11 mouse cellular contexts compared by ENCODE assay signal in the genomic region with DNA sequence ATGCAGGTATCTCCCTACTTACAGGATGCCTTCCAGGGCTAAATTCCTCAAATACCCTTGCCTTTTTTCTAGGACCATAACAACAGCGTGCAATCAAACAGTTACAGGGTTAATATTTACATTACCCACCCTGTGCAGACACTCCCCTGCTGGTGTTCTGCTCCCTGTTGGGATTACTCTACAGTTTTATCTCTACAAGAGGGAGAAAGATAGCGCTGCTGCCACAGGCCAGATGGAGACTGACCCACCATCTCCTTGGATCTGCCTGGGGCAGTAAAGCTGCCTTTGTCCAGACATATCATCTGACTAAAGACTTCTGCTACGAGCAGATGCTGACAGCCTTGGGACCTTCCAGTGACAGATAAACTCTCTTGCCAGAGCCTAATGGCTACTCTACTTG. TPM values are rescaled to one million over a fixed set of nuclear protein-coding genes. Genes with fewer than 3 reads are reported as not detected.
DNase-seq lines count a peak whose midpoint lies in the region; ATAC-seq and TF ChIP-seq lines count a peak whose summit lies in the region.
"Had no signal": no experiment of that assay in that cellular context is flagged by ENCODE, and none has a peak within 500 bp of the region (broad histone marks: within the 10 kb centered on the region; RNA-seq: fewer than 3 reads in every experiment).

No protein-coding gene starts in this region.

- no peaks in the 10 kb centered on the region for H3K9me3 ChIP-seq in kidney, embryonic 14.5 days (ENCODE audit: control insufficient read depth, low read length)

- peaks cover 7% of the 10 kb centered on the region; the same call in 1 of the 2 replicates for H3K4me1 ChIP-seq in kidney, embryonic 14.5 days (ENCODE audit: control insufficient read depth, insufficient read depth, low read length)

- H3K4me3 ChIP-seq in kidney, embryonic 14.5 days (ENCODE audit: low read length): no peak overlapping the region
- no peak overlapping the region for H3K4me3 ChIP-seq in gastrocnemius, adult 2 months

- peak; percentile 33; the same call in 1 of the 2 replicates for ATAC-seq in kidney, embryonic 14.5 days (ENCODE audit: low FRiP score, low TSS enrichment)
- peak; percentile 70 for ATAC-seq in megakaryocyte progenitor cell, adult 5-6 weeks (replicated peaks; ENCODE audit: poor library complexity)

- TF ChIP-seq CTCF in gastrocnemius, adult 2 months (IDR thresholded peaks at IDR 0.05): no peak

- no peak for DNase-seq in kidney, postnatal 36 days
- DNase-seq in MN1 (ENCODE audit: low spot score): peak; percentile 12
- DNase-seq in embryo, embryonic 9.5 days (ENCODE audit: extremely low spot score): peak; percentile 10
- DNase-seq in gastrocnemius, adult 2 months: no peak
- no peak for DNase-seq in lung, postnatal 4 days
- DNase-seq: adrenal gland, adult 2 months; cerebellum, postnatal 36 days; gastrocnemius, postnatal 25 days; lung, embryonic 14.5 days had no signal

- H3K36me3 ChIP-seq in kidney, embryonic 14.5 days (ENCODE audit: control insufficient read depth, insufficient read depth, low read length): no peaks in the 10 kb centered on the region

- intact Hi-C loops in gastrocnemius, adult 2 months (cut with DNase I): no loop called here

- no peak overlapping the region for H3K27ac ChIP-seq in kidney, embryonic 14.5 days (ENCODE audit: low read depth, low read length)
- no peak overlapping the region for H3K27ac ChIP-seq in gastrocnemius, adult 2 months

- no peaks in the 10 kb centered on the region for H3K27me3 ChIP-seq in kidney, embryonic 14.5 days (ENCODE audit: control insufficient read depth, insufficient read depth, low read length)

- no peak overlapping the region for H3K4me2 ChIP-seq in kidney, embryonic 14.5 days (replicated peaks; ENCODE audit: low read depth, low read length)
- H3K4me2 ChIP-seq: lung, embryonic 14.5 days had no signal

- H3K9ac ChIP-seq in kidney, embryonic 14.5 days (ENCODE audit: low read depth, low read length): no peak overlapping the region
- H3K9ac ChIP-seq: lung, embryonic 14.5 days had no signal

- WGBS in kidney, embryonic 14.5 days: 24% methylated on average over 3 of the region's 3 CpGs

RNA-seq across cellular contexts. Expression of gene Rsf1, which starts 10.8 kb away (rescaled TPM):
- polyA plus RNA-seq in kidney, embryonic 14.5 days (2014; fragmentation: Nextera tagmentation; extraction: Ambion mirVana): 19.0 and 28.4 TPM in 2 replicates
- total RNA-seq in megakaryocyte progenitor cell, adult 5-6 weeks (2015): 23.8 and 24.4 TPM in 2 replicates
- total RNA-seq in megakaryocyte progenitor cell, adult 5-6 weeks (2017): 25.5 and 42.5 TPM in 2 replicates
- 10 to 100 TPM; 14.1 to 16.0 TPM for total RNA-seq in gastrocnemius, adult 2 months (2021)

RNA-seq across cellular contexts. Expression of gene Aamdc, which starts 11.2 kb away (rescaled TPM):
- polyA plus RNA-seq in kidney, embryonic 14.5 days (2014; fragmentation: Nextera tagmentation; extraction: Ambion mirVana): 44.4 and 50.8 TPM in 2 replicates
- total RNA-seq in megakaryocyte progenitor cell, adult 5-6 weeks (2015): 15.6 and 21.5 TPM in 2 replicates
- 34.6 and 36.9 TPM in 2 replicates for total RNA-seq in megakaryocyte progenitor cell, adult 5-6 weeks (2017)
- 100 to 1,000 TPM; 113 to 130 TPM for total RNA-seq in gastrocnemius, adult 2 months (2021)

Comparison
In these comparisons a context has a peak if more than half of its experiments do, and no peak if none do; other contexts are left out.
1. DNase-seq: peak in MN1 (single experiment) and embryo, embryonic 9.5 days (single experiment); none in kidney, postnatal 36 days (0 of 2), gastrocnemius, adult 2 months (single experiment) and lung, postnatal 4 days (0 of 2).